Mouse (Mus musculus) colon, adult 2 months (tissue): ENCODE measurements around the gene Gja10. TPM values are rescaled to one million over a fixed set of nuclear protein-coding genes. Genes with fewer than 3 reads are reported as not detected.

Experiments used
- polyA plus RNA-seq: library from polyadenylated mRNA; depleted of rRNA; stranded (reverse); fragments of >200 nt; gene quantifications from 2 replicates; pipeline ENCODE4 v1.2.3, GENCODE M21; 2012; rRNA removed

Gja10 gene
- not detected in 2 replicates for polyA plus RNA-seq

DNA sequence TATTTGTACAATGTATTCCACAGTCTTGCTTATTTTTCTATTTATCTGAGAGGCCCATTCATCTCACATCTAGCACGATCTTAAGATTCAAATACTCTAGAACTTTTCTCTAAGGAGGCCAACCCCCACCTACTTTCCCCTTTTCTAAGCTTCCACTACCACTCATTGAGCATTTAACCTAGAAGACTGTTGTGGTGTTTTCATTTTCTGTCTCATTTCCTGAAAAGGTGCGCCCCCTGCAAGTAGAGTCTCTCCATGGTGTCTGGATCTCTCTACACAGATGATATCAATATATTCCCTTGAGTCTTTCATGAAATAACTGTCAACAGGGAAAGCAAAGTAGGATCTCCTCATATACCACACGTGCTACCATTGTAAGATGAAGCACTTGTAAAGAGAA lies at the start of gene Gja10:
Gja10 (minus strand) TSS at position 101 of the 400 bp plus-strand sequence.

DNA sequence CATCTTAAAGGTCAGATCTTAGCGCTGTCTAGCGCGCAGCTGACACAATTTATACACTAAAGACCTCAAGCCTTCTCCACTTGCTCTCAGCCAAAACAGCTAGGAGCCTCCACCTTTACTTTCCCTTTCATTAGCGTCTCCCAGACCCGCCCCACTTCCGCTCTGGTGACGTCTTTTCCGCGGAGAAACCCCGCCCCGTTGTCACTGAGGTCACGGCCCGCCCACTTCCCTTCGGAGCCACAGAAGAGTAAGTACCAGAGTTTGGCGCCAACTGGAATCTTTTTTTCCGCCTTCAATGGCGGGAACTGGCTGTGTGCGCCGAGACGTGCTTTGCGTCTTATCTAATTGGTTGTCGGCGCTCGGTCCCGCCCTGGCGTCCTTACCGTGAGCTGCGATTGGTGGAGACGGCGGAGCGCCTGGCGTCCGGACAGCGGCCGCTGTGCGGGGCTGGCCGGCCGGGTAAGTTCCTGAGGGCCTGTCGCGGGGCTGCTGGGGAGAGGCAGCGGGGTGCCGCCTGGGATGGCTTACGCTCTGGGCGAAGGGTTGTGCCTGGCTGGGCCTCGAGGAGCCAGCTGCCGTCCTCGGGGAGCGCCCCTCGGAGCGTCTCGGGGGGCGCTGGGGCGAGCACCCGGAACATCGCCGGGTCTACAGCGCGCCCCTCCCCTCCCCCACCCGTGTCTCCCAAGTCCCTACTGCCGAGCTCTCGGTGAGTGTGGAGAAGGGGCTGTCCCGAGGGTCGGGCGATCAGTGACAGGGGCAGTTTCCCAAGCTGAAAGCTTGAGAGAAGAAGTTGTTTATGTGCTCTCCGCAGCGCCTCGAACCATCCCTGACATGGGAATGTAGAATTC lies 12.7 kb upstream of the Gja10 start, which contains the start of gene Casp8ap2:
Casp8ap2 (plus strand) TSS at position 418 of the 848 bp plus-strand sequence.

Other genes starting within 250 kb of the Gja10 start
- 0.23 and 1.3 TPM in 2 replicates for gene Casp8ap2, start 12.7 kb upstream of the Gja10 start, polyA plus RNA-seq
- gene Mdn1, start 54.4 kb upstream of the Gja10 start, polyA plus RNA-seq: 2.4 and 3.0 TPM in 2 replicates
- gene Lyrm2, start 197.5 kb upstream of the Gja10 start, polyA plus RNA-seq: 3.3 and 4.8 TPM in 2 replicates